Mouse (Mus musculus): ENCODE measurements around the gene Arfgap2. TPM values are rescaled to one million over a fixed set of nuclear protein-coding genes. Genes with fewer than 3 reads are reported as not detected.

Gene Arfgap2
- polyA plus RNA-seq, 1 experiment from 2014 or later = 63.3 TPM

GRCm38 (mm10) chr2:91263692-91264660 is 798 bp upstream of the Arfgap2 start:
- H3K27ac ChIP-seq (replicated peaks) = peak overlapping the region; percentile 94
- H3K27me3 ChIP-seq (replicated peaks) = no peaks in the 10 kb centered on the region
- peak overlapping the region; percentile 73 for H3K9ac ChIP-seq
- no peak for ATAC-seq (ENCODE audit: extremely low read depth, insufficient number of reproducible peaks, low FRiP score, low TSS enrichment)
- peak overlapping the region; percentile 69 for H3K4me3 ChIP-seq
- peak overlapping the region; percentile 92 for H3K4me2 ChIP-seq
- no peaks in the 10 kb centered on the region for H3K9me3 ChIP-seq
- peaks cover 63% of the 10 kb centered on the region for H3K36me3 ChIP-seq
- WGBS = 85% methylated on average over 17 of the region's 17 CpGs
- H3K4me1 ChIP-seq = peaks cover 32% of the 10 kb centered on the region

DNA sequence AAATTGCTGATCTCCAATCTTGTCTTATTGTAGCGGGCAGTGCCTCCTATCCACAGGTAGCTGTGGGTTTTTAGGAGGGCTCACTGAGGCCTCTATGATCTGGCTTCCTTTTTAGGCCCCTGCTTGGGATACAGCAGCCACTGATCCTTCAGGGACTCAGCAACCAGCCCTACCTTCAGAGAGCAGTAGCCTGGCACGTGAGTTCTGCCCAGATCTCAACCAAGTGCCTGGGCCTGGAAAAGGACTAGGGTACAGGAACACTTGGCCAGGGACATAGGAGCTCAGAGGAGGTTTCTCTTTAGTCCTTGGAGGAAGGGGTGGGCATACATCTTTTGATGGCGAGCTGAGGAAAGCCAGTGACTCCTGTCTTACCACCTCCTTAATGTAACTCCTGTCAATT is 3.3 kb downstream of the Arfgap2 start:
- no peak for ATAC-seq (ENCODE audit: extremely low read depth, insufficient number of reproducible peaks, low FRiP score, low TSS enrichment)
- Histone ChIP-seq H3K4me1 (peaks cover 20% of the 10 kb centered on the region), H3K36me3 (peaks cover 78% of the 10 kb centered on the region), H3K27me3 (replicated peaks) (no peaks in the 10 kb centered on the region), H3K4me3 (no peak overlapping the region), H3K4me2 (no peak overlapping the region), H3K9ac (no peak overlapping the region), H3K27ac (replicated peaks) (no peak overlapping the region), H3K9me3 (no peaks in the 10 kb centered on the region)
- 97% methylated on average over 3 of the region's 3 CpGs for WGBS

DNA sequence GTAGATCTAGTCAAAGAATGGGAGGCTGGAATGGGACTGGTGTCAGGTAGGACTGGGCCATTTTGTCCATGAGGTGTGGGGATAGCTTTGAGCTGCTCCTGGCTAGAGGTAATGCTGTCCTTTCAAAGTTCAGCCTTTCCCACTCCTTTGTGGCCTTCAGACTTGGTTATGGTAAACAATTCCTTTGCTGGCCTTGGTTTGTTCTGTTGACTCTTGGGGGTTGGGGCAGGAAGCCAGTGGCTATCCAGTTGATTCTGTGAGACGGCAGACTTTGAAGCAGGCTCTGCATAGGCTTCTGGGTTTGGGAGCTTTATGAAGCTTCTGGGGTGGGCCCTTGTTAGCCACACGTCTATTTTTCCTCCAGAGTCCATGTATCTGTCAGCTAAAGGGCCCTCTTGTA is 3.9 kb downstream of the Arfgap2 start:
- H3K27ac ChIP-seq (replicated peaks) = no peak overlapping the region
- H3K36me3 ChIP-seq = peaks cover 78% of the 10 kb centered on the region
- H3K27me3 ChIP-seq (replicated peaks) = no peaks in the 10 kb centered on the region
- no peak overlapping the region for H3K4me2 ChIP-seq
- H3K4me3 ChIP-seq = no peak overlapping the region
- no peaks in the 10 kb centered on the region for H3K9me3 ChIP-seq
- ATAC-seq (ENCODE audit: extremely low read depth, insufficient number of reproducible peaks, low FRiP score, low TSS enrichment) = no peak
- WGBS = 81% methylated on average over 2 of the region's 2 CpGs
- no peak overlapping the region for H3K9ac ChIP-seq
- H3K4me1 ChIP-seq = peaks cover 20% of the 10 kb centered on the region

DNA sequence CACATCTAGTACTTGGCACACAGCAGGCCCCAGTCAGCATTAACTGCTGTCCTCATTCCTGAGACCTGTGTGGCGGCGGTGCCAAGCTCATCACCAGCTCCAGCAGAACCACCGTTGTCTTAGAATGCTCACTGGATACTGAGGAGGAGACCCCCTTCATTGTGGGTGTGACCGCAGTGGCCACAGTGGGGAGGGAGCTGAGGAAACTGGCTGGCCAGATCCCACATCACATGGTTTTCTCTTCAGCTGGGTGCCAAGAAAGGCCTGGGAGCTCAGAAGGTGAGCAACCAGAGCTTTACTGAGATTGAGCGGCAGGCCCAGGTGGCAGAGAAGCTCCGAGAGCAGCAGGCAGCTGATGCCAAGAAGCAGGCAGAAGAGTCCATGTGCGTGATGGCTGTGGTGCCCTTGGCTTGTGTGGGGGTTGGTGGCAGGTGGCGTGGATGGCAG is 4.9 kb downstream of the Arfgap2 start:
- no peak for ATAC-seq (ENCODE audit: extremely low read depth, insufficient number of reproducible peaks, low FRiP score, low TSS enrichment)
- WGBS = 93% methylated on average over 8 of the region's 8 CpGs
- Histone ChIP-seq H3K27ac (replicated peaks) (no peak overlapping the region), H3K4me3 (no peak overlapping the region), H3K27me3 (replicated peaks) (no peaks in the 10 kb centered on the region), H3K4me1 (peaks cover 12% of the 10 kb centered on the region), H3K9me3 (no peaks in the 10 kb centered on the region), H3K9ac (no peak overlapping the region), H3K4me2 (no peak overlapping the region), H3K36me3 (peaks cover 84% of the 10 kb centered on the region)

- Histone ChIP-seq H3K9ac (no peak overlapping the region), H3K4me2 (no peak overlapping the region), H3K36me3 (peaks cover 45% of the 10 kb centered on the region), H3K27ac (replicated peaks) (no peak overlapping the region), H3K9me3 (no peaks in the 10 kb centered on the region), H3K4me1 (peaks cover 29% of the 10 kb centered on the region), H3K4me3 (no peak overlapping the region), H3K27me3 (replicated peaks) (no peaks in the 10 kb centered on the region)
- 26% methylated on average over 10 of the region's 10 CpGs for WGBS
- 0 out of 2 replicates have a peak, but pooled peaks have one; percentile 26 for ATAC-seq (ENCODE audit: extremely low read depth, insufficient number of reproducible peaks, low FRiP score, low TSS enrichment)
Measured at GRCm38 (mm10) chr2:91278749-91279371, 14.1 kb downstream of the Arfgap2 start.

DNA sequence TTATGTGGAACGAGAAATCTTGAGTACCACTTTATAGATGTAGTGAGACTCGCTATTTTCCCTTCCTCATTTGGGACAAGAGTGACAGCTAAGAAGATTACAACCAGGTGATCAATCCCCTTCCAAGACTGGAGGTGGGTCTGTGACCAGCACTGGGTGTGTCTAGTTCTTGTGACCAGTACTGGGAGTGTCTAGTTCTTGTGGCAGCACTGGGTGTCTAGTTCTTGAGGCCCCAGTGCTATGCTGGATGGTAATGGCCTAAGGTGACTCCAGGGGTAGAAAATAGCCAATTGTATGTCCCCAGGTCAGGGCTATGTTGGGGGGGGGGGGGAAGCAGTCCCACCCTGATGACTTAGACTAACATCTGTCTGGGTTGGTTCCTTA is 14.6 kb downstream of the Arfgap2 start:
- peaks cover 34% of the 10 kb centered on the region for H3K4me1 ChIP-seq
- no peak for ATAC-seq (ENCODE audit: extremely low read depth, insufficient number of reproducible peaks, low FRiP score, low TSS enrichment)
- H3K27me3 ChIP-seq (replicated peaks) = no peaks in the 10 kb centered on the region
- H3K4me2 ChIP-seq = no peak overlapping the region
- H3K9ac ChIP-seq = no peak overlapping the region
- WGBS = 71% methylated on average over 2 of the region's 2 CpGs
- no peak overlapping the region for H3K27ac ChIP-seq (replicated peaks)
- H3K36me3 ChIP-seq = peaks cover 40% of the 10 kb centered on the region
- H3K4me3 ChIP-seq = no peak overlapping the region
- no peaks in the 10 kb centered on the region for H3K9me3 ChIP-seq

GRCm38 (mm10) chr2:91281366-91281765 is 16.6 kb downstream of the Arfgap2 start:
- no peak overlapping the region for H3K4me2 ChIP-seq
- no peak for ATAC-seq (ENCODE audit: extremely low read depth, insufficient number of reproducible peaks, low FRiP score, low TSS enrichment)
- H3K9me3 ChIP-seq = no peaks in the 10 kb centered on the region
- no peak overlapping the region for H3K27ac ChIP-seq (replicated peaks)
- WGBS = 28% methylated on average over 5 of the region's 5 CpGs
- no peak overlapping the region for H3K4me3 ChIP-seq
- no peaks in the 10 kb centered on the region for H3K27me3 ChIP-seq (replicated peaks)
- H3K9ac ChIP-seq = peak overlapping the region; percentile 30; the same call in 1 of the 2 replicates
- H3K4me1 ChIP-seq = peaks cover 44% of the 10 kb centered on the region
- peaks cover 20% of the 10 kb centered on the region for H3K36me3 ChIP-seq

GRCm38 (mm10) chr2:91283972-91284371 is 19.2 kb downstream of the Arfgap2 start:
- Histone ChIP-seq H3K36me3 (no peaks in the 10 kb centered on the region), H3K9ac (peak overlapping the region; percentile 9; the same call in 1 of the 2 replicates), H3K27me3 (replicated peaks) (no peaks in the 10 kb centered on the region), H3K27ac (replicated peaks) (no peak overlapping the region), H3K9me3 (no peaks in the 10 kb centered on the region), H3K4me3 (no peak overlapping the region), H3K4me2 (no peak overlapping the region), H3K4me1 (peaks cover 49% of the 10 kb centered on the region)
- 65% methylated on average over 3 of the region's 3 CpGs for WGBS
- ATAC-seq (ENCODE audit: extremely low read depth, insufficient number of reproducible peaks, low FRiP score, low TSS enrichment) = no peak

DNA sequence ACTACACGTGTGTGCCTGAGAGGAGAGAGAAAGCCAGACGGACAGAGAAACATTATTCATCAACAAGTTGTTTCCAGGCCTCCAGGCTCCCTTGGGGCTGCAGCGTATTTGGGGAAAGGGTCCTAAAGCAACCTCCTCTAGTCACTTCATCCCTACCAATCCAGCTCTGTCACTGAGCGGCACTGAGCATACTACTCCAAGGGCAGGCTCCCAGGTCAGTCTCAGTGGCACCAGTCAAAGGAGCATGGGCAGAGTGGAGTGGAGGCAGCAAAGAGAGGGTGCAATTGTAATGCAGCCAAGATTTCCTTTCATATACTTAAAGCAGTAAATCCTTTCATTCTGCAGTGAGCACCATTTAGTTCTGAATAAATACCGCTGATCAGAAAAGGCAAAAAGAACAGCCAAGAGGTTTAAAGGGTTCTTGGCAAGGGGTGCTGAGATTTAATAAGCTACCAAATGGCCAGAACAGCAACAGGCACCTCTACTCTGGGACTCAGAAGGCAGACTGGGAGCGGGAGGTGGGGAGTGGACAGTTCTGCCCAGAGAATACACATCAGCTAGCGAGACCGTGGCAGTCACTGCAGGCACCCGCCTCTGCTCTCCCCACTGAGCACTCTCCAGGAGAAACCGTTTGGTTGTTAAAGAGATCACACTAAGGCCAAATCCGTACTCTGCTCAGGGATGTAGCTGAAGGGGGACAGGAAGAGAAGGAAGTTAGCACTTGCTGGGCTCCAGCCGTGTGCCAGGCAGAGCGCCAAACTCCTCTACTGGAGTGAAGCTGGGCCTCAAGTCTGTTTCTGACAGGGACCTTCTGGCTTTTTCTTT is 19.8 kb downstream of the Arfgap2 start:
- WGBS = 50% methylated on average over 13 of the region's 13 CpGs
- peaks cover 49% of the 10 kb centered on the region for H3K4me1 ChIP-seq
- no peak for ATAC-seq (ENCODE audit: extremely low read depth, insufficient number of reproducible peaks, low FRiP score, low TSS enrichment)
- H3K36me3 ChIP-seq = no peaks in the 10 kb centered on the region
- peak overlapping the region; percentile 34; the same call in 1 of the 2 replicates for H3K27ac ChIP-seq (replicated peaks)
- H3K27me3 ChIP-seq (replicated peaks) = no peaks in the 10 kb centered on the region
- peak overlapping the region; percentile 9; the same call in 1 of the 2 replicates for H3K9ac ChIP-seq
- no peak overlapping the region for H3K4me2 ChIP-seq
- H3K9me3 ChIP-seq = no peaks in the 10 kb centered on the region
- H3K4me3 ChIP-seq = no peak overlapping the region

DNA sequence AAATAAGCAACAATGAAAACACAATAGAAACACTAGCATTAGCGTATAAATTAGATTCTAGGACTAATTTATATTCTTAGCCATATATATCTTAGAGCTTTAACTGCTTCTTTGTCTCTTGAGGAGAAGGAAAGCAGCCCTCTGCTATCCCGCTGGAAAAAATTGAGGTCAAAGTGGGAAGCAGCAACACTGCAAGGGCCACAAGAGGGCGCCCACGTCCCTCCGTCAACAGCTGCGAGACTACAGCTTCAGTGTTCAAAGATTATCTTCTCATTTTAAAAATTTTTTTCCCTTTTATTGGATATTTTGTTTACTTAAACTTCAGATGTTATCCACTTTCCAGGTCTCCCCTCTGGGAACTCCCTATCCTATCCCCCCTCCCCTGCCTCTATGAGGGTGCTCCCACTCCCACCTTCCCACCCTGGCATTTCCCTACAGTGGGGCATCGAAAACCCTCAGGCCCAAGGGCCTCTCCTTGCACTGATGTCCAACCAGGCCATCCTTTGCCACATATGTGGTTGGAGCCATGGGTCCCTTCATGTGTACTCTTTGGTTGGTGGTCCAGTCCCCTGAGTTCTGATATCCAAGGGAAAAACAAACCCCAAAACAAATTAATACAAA is 21.2 kb downstream of the Arfgap2 start:
- H3K9me3 ChIP-seq = no peaks in the 10 kb centered on the region
- peaks cover 50% of the 10 kb centered on the region for H3K4me1 ChIP-seq
- ATAC-seq (ENCODE audit: extremely low read depth, insufficient number of reproducible peaks, low FRiP score, low TSS enrichment) = no peak
- 14% methylated on average over 7 of the region's 7 CpGs for WGBS
- H3K9ac ChIP-seq = no peak overlapping the region
- H3K36me3 ChIP-seq = no peaks in the 10 kb centered on the region
- H3K27ac ChIP-seq (replicated peaks) = no peak overlapping the region
- no peaks in the 10 kb centered on the region for H3K27me3 ChIP-seq (replicated peaks)
- H3K4me2 ChIP-seq = no peak overlapping the region
- no peak overlapping the region for H3K4me3 ChIP-seq

Data from heart, embryonic 13.5 days (tissue).